Comparison of ENCODE assay signal across 10 mouse cellular contexts in genomic region chr2:7534615-7535204, GRCm38 (mm10).
"Had no signal": no experiment of that assay in that cellular context is flagged by ENCODE, and none has a peak within 500 bp of the region (broad histone marks: within the 10 kb centered on the region; RNA-seq: fewer than 3 reads in every experiment).

No protein-coding gene starts in this region.

- H3K4me2 ChIP-seq: kidney, embryonic 15.5 days; limb, embryonic 15.5 days; liver, embryonic 12.5 days; midbrain, embryonic 13.5 days; neural tube, embryonic 15.5 days had no signal

- H3K9ac ChIP-seq: kidney, embryonic 15.5 days; limb, embryonic 15.5 days; liver, embryonic 12.5 days; midbrain, embryonic 13.5 days; neural tube, embryonic 15.5 days had no signal

- H3K9me3 ChIP-seq: kidney, embryonic 15.5 days; limb, embryonic 15.5 days; liver, embryonic 12.5 days; neural tube, embryonic 15.5 days had no signal

- H3K27ac ChIP-seq: kidney, embryonic 15.5 days; limb, embryonic 15.5 days; liver, embryonic 12.5 days; midbrain, embryonic 13.5 days; neural tube, embryonic 15.5 days; stomach, postnatal 0 days had no signal

- H3K4me3 ChIP-seq: kidney, embryonic 15.5 days; limb, embryonic 15.5 days; liver, embryonic 12.5 days; midbrain, embryonic 13.5 days; neural tube, embryonic 15.5 days had no signal

- DNase-seq: kidney, adult 2 months; kidney, postnatal 14 days; thymus, postnatal 4 days had no signal

- H3K4me1 ChIP-seq: kidney, embryonic 15.5 days; limb, embryonic 15.5 days; liver, embryonic 12.5 days had no signal

- ATAC-seq: intestine, embryonic 16.5 days; liver, embryonic 12.5 days; midbrain, embryonic 13.5 days had no signal

- H3K36me3 ChIP-seq: kidney, embryonic 15.5 days; limb, embryonic 15.5 days; liver, embryonic 12.5 days; midbrain, embryonic 13.5 days; neural tube, embryonic 15.5 days had no signal

- H3K27me3 ChIP-seq: kidney, embryonic 15.5 days; limb, embryonic 15.5 days; liver, embryonic 12.5 days; midbrain, embryonic 13.5 days; neural tube, embryonic 15.5 days had no signal
